1 mouse cellular context compared by ENCODE assay signal in genomic region chr4:152012109-152012508, GRCm38 (mm10).
TF ChIP-seq lines count a peak whose summit lies in the region.

No protein-coding gene starts in this region.

TF ChIP-seq in myocyte, 11 proteins besides CTCF, POLR2A, EP300 and RAD21:
- TF ChIP-seq MYOD1 (IDR thresholded peaks at IDR 0.05; ENCODE audit: control insufficient read depth in 1 of 3, insufficient read length in 2 of 3, low read depth in 2 of 3) (peak in 2 of 3 experiments; percentile 46 to 79), USF1 (IDR thresholded peaks at IDR 0.05; ENCODE audit: low read depth) (no peak), MYOG (IDR thresholded peaks at IDR 0.05; ENCODE audit: control insufficient read depth in 1 of 3, insufficient read depth in 1 of 3, insufficient read length in 2 of 3, low read depth in 2 of 3) (peak in 2 of 3 experiments; percentile 30 to 72)
